Mouse (Mus musculus) liver, postnatal 0 days (tissue): ENCODE data around the gene Psme4. TPM values are rescaled to one million over a fixed set of nuclear protein-coding genes. Genes with fewer than 3 reads are reported as not detected.

ENCODE experiments used
- ATAC-seq: fragments of 200-750 bp; cut with Nextera tagmentation; 2 replicates; pipeline ENCODE4 v1.8.0; 2017; ENCODE audit warnings: mild to moderate bottlenecking, moderate library complexity
- DNase-seq: peaks from one replicate; pipeline ENCODE4 v3.0.0-alpha.2; 2016
- H3K27ac ChIP-seq: fragments of 300-500 bp; sonication (generic); 2 replicates; pipeline ENCODE4 v1.5.1; 2014; ENCODE audit warnings: antibody characterized with exemption, moderate library complexity, mild to moderate bottlenecking, low read depth
- H3K27me3 ChIP-seq: fragments of 300-500 bp; sonication (generic); 2 replicates; pipeline ENCODE4 v1.6.1; 2014; ENCODE audit warnings: low read length, control low read depth, mixed read lengths; ENCODE audit not compliant: insufficient read depth
- H3K36me3 ChIP-seq: fragments of 300-500 bp; sonication (generic); replicated peaks from 2 replicates; pipeline ENCODE4 v1.6.1; 2014; ENCODE audit warnings: mild to moderate bottlenecking, control low read depth, low read length, moderate library complexity, mixed read lengths; ENCODE audit not compliant: insufficient read depth
- H3K4me1 ChIP-seq: fragments of 300-500 bp; sonication (generic); 2 replicates; pipeline ENCODE4 v1.6.1; 2014; ENCODE audit warnings: antibody characterized with exemption, mild to moderate bottlenecking, control low read depth; ENCODE audit not compliant: insufficient read depth
- H3K4me2 ChIP-seq: fragments of 300-500 bp; sonication (generic); 2 replicates; pipeline ENCODE4 v1.6.1; 2014; ENCODE audit warnings: low read depth, mild to moderate bottlenecking, low read length, moderate library complexity, mixed read lengths
- H3K4me3 ChIP-seq: fragments of 300-500 bp; sonication (generic); 2 replicates; pipeline ENCODE4 v1.5.1; 2014; ENCODE audit warnings: low read depth, low read length
- H3K9ac ChIP-seq: fragments of 300-500 bp; sonication (generic); replicated peaks from 2 replicates; pipeline ENCODE4 v1.6.1; 2014; ENCODE audit warnings: mild to moderate bottlenecking, moderate library complexity
- H3K9me3 ChIP-seq: fragments of 300-500 bp; sonication (generic); 2 replicates; pipeline ENCODE4 v1.6.1; 2016; ENCODE audit warnings: mild to moderate bottlenecking, control low read depth, low read length, mixed read lengths
- CTCF ChIP-seq: sonication (generic); IDR thresholded peaks from 2 replicates; pipeline ENCODE4 v1.5.1; 2016; ENCODE audit warnings: antibody characterized with exemption, low read depth
- EP300 ChIP-seq: IDR thresholded peaks from 2 replicates; pipeline ENCODE4 v1.6.1; 2016; ENCODE audit warnings: antibody characterized with exemption, low read depth, mild to moderate bottlenecking
- WGBS: fragments of 180-500 bp; shearing (Covaris S2); extraction: QIAGEN DNeasy Blood & Tissue Kit; methylation state at CpG from one replicate; pipeline ENCODE4 v1.1.7; 2014; ENCODE audit not compliant: insufficient replicate concordance; 5-methylcytosine and 5-hydroxymethylcytosine counted together
- polyA plus RNA-seq: library from polyadenylated mRNA; unstranded; fragments of >200 nt; fragmentation: Nextera tagmentation; extraction: Ambion mirVana; gene quantifications from 2 replicates; pipeline ENCODE4 v1.2.1, GENCODE M21; 2015

Psme4 gene
- polyA plus RNA-seq, 1 experiment from 2014 or later = 7.8 TPM

- 65% methylated on average over 2 of the region's 2 CpGs for WGBS
Measured at GRCm38 (mm10) chr11:30780893-30781292, 9.4 kb downstream of the Psme4 start.

GRCm38 (mm10) chr11:30781612-30782011, 10.1 kb downstream of the Psme4 start:
- no peaks in the 10 kb centered on the region for H3K9me3 ChIP-seq
- H3K36me3 ChIP-seq = no peaks in the 10 kb centered on the region
- 91% methylated on average over 1 of the region's 1 CpGs for WGBS
- no peak overlapping the region for H3K4me3 ChIP-seq
- H3K27me3 ChIP-seq = no peaks in the 10 kb centered on the region
- no peak overlapping the region for H3K4me2 ChIP-seq
- peaks cover 6% of the 10 kb centered on the region for H3K4me1 ChIP-seq
- H3K9ac ChIP-seq = no peak overlapping the region
- H3K27ac ChIP-seq = no peak overlapping the region
- TF ChIP-seq EP300 (no peak), CTCF (no peak)
- DNase-seq (no peak), ATAC-seq (no peak)

More at GRCm38 (mm10) chr11:30780893-30781292, 9.4 kb downstream of the Psme4 start:
- Histone ChIP-seq H3K4me1 (peaks cover 6% of the 10 kb centered on the region), H3K27me3 (no peaks in the 10 kb centered on the region), H3K36me3 (no peaks in the 10 kb centered on the region), H3K9ac (no peak overlapping the region), H3K4me2 (no peak overlapping the region), H3K9me3 (no peaks in the 10 kb centered on the region), H3K27ac (no peak overlapping the region), H3K4me3 (no peak overlapping the region)
- ATAC-seq (no peak), DNase-seq (no peak)
- TF ChIP-seq EP300 = no peak
- no peak for TF ChIP-seq CTCF

GRCm38 (mm10) chr11:30785497-30785896, 14.0 kb downstream of the Psme4 start:
- Histone ChIP-seq H3K4me3 (no peak overlapping the region), H3K4me1 (no peaks in the 10 kb centered on the region), H3K36me3 (no peaks in the 10 kb centered on the region), H3K4me2 (no peak overlapping the region), H3K9ac (no peak overlapping the region), H3K27ac (no peak overlapping the region), H3K27me3 (no peaks in the 10 kb centered on the region), H3K9me3 (no peaks in the 10 kb centered on the region)
- TF ChIP-seq EP300 = no peak
- no peak for TF ChIP-seq CTCF
- WGBS = 76% methylated on average over 3 of the region's 3 CpGs
- ATAC-seq (no peak), DNase-seq (no peak)

- Histone ChIP-seq H3K4me3 (no peak overlapping the region), H3K9me3 (no peaks in the 10 kb centered on the region), H3K4me2 (no peak overlapping the region), H3K27ac (no peak overlapping the region; the same call in 1 of the 2 replicates), H3K9ac (no peak overlapping the region), H3K27me3 (no peaks in the 10 kb centered on the region), H3K4me1 (no peaks in the 10 kb centered on the region), H3K36me3 (0 out of 2 replicates have a peak, but pooled peaks cover 2% of the 10 kb centered on the region)
- no peak for ATAC-seq
- TF ChIP-seq CTCF = no peak
- no peak for TF ChIP-seq EP300
- DNase-seq = no peak
- 79% methylated on average over 7 of the region's 7 CpGs for WGBS
Measured at GRCm38 (mm10) chr11:30786230-30786983, 14.9 kb downstream of the Psme4 start.

GRCm38 (mm10) chr11:30792680-30793079, 21.2 kb downstream of the Psme4 start:
- WGBS = 83% methylated on average over 7 of the region's 7 CpGs
- no peak overlapping the region for H3K4me2 ChIP-seq
- 0 out of 2 replicates have a peak, but pooled peaks cover 13% of the 10 kb centered on the region for H3K36me3 ChIP-seq
- H3K4me1 ChIP-seq = no peaks in the 10 kb centered on the region
- DNase-seq = no peak
- H3K4me3 ChIP-seq = no peak overlapping the region
- H3K9ac ChIP-seq = no peak overlapping the region
- no peak for TF ChIP-seq EP300
- H3K27me3 ChIP-seq = no peaks in the 10 kb centered on the region
- H3K9me3 ChIP-seq = no peaks in the 10 kb centered on the region
- H3K27ac ChIP-seq = no peak overlapping the region
- no peak for ATAC-seq

GRCm38 (mm10) chr11:30793753-30794152, 22.2 kb downstream of the Psme4 start:
- no peaks in the 10 kb centered on the region for H3K27me3 ChIP-seq
- H3K4me2 ChIP-seq = no peak overlapping the region
- TF ChIP-seq CTCF (no peak), EP300 (no peak)
- DNase-seq = no peak
- no peak for ATAC-seq
- no peaks in the 10 kb centered on the region for H3K4me1 ChIP-seq
- WGBS = 59% methylated on average over 1 of the region's 1 CpGs
- no peak overlapping the region for H3K9ac ChIP-seq
- H3K4me3 ChIP-seq = no peak overlapping the region
- H3K27ac ChIP-seq = no peak overlapping the region
- no peaks in the 10 kb centered on the region for H3K9me3 ChIP-seq
- H3K36me3 ChIP-seq = 0 out of 2 replicates have a peak, but pooled peaks cover 13% of the 10 kb centered on the region
